Mouse (Mus musculus) induced T-regulatory cell, adult 2 months (primary cell): Measurements from ENCODE around the gene Fbxl14.

ENCODE experiments used
- DNase-seq: peaks from one replicate; pipeline ENCODE4 v3.0.0-alpha.2; 2012; ENCODE audit warnings: low read depth

Fbxl14 gene

DNA sequence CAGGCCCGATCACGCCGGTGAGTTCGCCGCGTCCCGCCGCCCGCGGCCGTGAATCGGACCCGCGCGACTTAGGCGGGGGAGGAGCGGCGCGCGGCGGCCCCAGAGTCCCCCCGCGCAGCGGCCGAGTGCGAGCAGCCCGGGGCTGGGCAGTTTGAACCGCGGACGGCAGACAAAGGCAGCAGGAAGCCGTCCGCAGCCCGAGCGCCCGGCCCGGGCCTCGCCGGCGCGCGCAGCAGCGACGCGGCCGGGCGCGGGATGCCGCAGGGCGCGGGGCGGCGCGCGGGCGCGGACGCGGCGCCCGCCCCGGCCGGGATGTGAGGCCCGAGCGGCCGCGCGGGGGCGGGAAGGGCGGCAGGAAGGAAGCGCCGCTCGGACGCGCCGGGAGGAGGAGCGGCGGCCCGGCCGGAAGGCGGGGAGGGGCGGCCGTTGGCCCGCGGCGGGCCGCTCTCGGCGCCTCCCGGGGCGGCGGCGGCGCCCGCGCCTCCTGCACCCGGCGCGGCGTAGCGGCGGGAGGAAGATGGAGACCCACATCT lies at the start of gene Fbxl14:
Gene Fbxl14 (plus strand): TSS at position 326 of the 533 bp plus-strand sequence.
- no peak for DNase-seq

- peak; percentile 64 for DNase-seq
These were observed 49.0 kb upstream of the Fbxl14 start for GRCm38 (mm10) chr6:119430508-119430907.

DNA sequence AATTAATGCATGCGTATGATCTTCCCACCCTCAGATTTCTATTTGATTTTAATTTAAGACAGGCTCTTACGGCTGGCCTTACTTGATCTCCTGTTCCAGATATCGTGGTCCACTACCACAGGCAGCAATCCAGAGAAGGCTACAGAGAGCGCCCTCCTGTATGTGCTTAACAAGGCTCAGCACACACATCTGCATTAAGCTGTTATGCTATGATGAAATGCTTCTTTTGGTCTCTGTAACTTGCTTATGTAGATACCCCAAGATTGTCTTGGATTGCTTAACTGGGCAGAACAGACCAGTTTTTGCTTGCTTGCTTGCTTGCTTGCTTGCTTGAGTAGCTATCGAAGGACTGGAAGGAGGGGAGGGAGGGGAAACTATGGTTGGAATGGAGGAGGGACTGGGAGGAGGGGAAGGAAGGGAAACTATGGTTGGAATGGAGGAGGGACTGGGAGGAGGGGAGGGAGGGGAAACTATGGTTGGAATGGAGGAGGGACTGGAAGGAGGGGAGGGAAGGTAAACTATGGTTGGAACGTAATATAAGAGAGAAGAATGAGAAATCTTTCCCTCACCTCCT lies 47.6 kb upstream of the Fbxl14 start:
- no peak for DNase-seq

- DNase-seq, result no peak
These were observed 45.1 kb upstream of the Fbxl14 start for GRCm38 (mm10) chr6:119434394-119434793.

GRCm38 (mm10) chr6:119437894-119438761 lies 41.3 kb upstream of the Fbxl14 start:
- no peak for DNase-seq

- peak; percentile 61 for DNase-seq
These were observed 36.7 kb upstream of the Fbxl14 start for GRCm38 (mm10) chr6:119442729-119443128.

GRCm38 (mm10) chr6:119443742-119444645 lies 35.5 kb upstream of the Fbxl14 start:
- DNase-seq, result peak; percentile 93

DNA sequence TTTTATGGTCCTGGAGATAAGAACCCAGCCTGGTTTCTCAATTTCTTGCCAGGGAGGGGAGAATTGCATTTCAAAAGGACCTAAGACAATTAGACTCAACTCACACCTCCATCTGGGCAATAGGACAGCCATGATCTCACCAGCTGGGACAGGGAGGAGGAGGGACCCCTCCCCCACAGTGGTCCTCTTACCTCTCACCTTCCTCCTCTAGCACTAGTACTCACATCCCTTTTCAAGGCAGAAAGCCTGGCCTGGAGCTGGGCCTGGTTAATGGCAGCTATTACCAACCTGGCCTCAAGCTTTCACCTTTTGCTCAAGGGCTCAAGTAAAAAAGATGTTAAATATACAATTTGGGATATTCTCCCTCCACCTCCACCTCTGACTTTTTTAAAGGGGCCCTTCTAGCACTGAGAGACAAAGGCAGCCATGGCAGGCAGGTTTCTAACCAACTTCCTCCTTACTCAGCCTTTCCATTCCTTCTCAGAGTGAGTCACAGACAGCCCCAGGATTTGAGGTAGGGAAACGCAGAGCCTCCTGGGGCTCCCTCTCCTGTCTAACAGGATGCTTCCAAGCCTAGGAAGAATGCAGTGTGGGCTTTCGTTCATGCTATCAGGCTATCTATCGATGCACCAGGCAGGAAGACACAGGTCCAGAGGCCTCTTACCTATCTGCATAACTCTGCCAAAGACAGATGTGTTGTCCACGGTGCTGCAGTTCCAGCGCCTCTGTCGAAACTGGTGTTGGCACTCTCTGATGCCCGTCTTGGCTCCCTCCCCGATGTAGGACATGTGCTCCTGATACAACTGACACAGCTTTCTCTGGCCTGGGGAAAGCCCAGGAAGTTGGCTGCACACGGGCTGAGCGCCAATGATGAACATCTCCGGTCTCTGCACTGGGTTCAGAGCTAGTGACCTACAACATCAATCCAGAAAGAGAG lies 33.5 kb upstream of the Fbxl14 start:
- no peak for DNase-seq

DNA sequence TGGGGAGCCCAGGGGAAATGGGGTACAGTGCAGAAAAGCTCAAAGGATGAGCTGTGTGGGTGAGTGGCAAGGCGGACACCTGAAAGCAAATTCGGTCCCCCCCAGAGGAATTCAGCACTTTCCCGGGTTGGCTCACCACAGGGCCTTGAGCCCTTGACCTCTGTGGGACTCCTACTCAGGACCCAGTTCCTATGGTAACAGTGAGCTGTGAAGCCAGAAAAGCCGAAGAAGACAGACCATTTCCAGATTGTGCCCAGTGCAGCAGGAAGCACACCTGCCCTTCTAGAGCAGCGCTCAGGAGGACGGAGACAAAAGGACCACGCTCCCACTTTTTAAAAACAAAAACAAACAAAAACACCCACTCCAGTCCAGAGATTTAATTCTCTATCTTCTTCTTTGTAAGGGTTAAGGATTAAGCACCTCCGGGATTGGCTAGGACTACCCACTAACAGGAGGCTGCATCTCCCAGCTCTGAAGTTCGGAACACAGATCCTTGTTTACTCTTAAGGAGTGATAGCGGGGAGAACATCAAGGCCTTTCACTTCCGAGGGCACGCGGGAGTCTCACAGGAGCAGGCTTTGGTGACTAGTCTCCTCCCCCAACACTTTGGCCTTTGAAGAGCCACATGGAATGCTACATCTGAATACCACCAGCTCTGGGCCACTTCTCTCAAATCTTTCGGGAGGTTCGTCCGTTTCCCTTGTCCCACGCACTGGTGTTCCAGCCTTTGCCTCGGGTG lies 31.0 kb upstream of the Fbxl14 start:
- peak; percentile 33 for DNase-seq

DNA sequence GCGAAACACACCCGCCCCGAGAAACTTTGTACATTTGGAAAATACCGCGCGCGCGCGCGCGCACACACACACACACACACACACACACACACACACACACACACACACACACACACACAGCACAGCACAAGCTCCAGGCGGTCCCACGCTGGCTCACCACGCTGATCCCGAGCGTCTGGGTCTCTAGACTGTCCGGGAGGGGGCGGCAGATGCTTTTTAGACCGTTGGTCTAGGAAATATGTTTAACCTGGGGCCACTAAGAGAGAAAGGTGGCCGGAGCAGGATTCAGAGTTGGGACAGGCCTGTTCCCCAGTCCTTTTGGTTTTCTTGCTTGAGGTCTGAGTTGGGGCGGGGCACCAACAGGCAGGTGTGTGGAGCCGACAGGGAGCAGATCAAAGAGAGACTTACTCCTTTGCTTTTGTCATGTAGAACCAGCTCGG lies 30.4 kb upstream of the Fbxl14 start:
- peak; percentile 57 for DNase-seq

DNA sequence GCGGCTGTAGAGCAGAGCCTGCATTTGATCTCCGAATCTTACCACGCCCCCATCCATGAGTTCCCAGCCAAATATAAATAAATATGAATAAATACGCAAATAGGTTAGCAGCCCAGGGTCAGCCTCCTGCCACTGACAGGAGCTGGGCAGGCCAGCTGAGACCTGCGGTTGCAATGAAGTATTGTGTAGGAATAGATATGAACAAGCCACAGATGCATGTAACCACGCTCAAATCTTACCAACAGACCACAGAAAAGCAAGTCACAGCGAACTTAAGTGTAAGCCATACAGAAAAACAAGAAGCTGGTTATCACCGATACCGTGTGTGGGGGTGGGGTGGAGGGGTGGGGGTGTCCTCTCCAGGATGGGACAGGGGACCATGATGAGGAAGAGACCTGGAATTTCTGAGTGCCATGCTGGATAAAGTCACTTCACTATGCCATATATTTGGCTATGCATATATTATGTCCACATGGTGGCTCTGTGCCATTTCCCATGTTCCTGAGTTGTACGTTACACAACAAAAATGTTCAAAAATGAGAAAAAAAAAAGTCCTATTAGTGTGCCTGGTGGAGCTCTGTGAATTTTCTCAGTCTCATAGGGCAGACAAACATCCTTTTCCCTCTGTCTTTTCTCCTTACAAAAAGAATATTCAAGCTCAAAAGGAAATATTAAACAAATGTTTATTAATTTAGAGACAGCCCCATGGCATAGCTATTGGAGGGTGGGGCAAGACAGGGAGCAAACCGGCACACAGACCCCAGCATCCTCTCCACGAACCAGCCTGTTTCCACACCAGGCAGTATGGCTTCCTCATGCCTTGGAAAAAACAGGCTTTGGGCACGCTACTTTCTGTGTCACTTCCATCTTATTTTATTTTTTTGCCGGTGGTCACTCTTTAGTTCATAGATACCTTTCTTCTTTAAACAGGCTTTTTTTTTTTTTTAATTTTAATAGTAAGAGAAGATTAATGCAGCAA lies 28.2 kb upstream of the Fbxl14 start:
- no peak for DNase-seq

GRCm38 (mm10) chr6:119451981-119452499 lies 27.4 kb upstream of the Fbxl14 start:
- DNase-seq, result no peak

- DNase-seq, result no peak
These were observed 21.3 kb upstream of the Fbxl14 start for GRCm38 (mm10) chr6:119458166-119458565.

DNA sequence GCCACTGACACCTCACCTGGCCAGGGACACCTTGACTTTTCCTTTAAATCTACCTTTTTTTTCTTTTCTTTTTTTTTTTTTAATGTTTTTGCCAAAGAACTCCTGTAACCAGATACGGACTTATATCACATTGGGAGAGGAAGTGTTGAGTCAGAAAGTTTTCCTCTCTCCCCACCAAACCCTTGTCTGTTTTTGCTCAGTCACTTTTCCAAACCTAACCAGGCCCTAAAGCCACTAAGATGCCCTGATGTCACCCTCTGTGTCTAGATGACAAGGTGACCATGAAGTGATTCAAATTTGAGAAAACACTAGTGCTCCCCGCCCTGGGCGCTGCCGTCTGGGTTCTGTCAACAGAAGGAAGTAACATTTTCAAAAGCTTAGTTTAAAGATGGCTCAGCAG lies 20.4 kb upstream of the Fbxl14 start:
- DNase-seq, result no peak

DNA sequence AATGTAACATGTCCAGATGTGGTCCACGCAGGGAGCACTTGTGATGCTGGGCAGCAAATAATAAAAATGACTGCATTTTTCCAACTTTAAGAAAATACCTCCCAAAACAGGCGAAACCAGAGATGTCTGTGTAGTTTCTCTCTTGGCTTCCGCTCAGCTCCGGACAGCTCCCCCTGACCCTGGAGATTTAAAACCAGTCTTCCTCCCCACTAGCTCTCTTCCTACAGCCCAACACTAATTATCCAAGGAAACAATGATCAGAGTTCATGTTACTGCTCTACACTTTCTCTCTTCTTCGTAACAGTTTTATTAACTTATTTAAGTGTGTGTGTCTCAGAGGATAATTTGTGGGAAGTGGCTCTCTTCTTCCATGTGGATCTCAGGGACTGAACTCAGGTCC lies 19.1 kb upstream of the Fbxl14 start:
- DNase-seq, result no peak

DNA sequence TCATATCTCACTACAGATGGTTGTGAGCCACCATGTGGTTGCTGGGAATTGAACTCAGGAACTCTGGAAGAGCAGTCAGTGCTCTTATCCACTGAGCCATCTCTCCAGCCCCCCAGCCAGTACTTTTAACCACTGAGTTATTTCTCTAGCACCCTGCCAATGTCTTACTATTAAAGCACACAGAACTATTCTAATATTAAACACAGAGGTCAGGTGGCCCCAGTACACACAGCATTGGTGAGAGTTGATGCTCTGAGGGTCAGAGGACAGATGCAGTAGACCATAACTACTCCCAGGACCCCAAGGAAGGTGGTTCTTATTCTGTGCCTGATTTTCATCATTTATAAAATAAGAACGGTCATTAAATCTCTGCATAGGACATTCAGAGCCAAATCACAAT lies 13.3 kb upstream of the Fbxl14 start:
- DNase-seq, result no peak

DNA sequence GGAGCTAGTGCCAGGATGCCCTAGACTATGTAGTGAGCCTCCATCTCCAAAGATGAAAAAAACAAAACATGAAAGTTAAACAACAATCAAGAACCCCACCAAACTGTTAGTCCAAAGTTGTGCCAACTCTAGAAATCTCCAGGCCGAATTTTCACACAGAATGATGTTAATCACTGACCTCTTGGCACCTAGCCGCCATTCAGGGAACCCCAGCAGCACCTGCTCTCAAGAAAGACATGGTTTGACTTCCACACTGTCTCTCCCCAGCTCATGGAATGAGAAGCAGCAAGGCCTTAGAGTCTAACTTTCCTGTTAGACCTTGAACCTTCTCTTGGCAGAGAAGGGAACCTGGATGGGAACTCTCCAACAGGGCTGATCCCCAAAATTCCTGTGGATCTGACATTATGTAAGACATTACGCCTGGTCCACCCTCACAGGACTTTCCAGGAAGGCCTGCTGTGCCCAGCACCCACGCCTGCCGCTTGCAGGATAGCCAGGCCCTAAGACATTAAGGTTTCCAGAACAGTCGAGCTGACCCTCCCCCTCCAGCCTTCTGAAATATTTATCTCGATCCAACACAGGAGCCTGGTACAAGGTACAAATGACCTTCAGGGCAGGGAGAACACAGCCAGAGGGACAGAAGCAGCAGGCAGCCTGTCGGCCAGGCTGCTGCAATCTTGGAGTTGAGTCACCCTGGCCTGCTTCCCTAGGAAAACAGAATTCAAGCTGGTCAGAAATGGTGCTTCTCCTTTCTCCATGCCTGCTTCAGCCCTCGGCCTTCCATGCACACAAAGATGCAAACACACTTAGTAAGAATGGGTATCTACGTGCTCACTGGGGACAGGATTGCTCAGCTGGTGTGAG lies 12.3 kb upstream of the Fbxl14 start:
- DNase-seq, result no peak

- no peak for DNase-seq
These were observed 11.7 kb upstream of the Fbxl14 start for GRCm38 (mm10) chr6:119467785-119468059.
